Mouse (Mus musculus) heart, embryonic 12.5 days (tissue): ENCODE data around the gene Epo. TPM values are rescaled to one million over a fixed set of nuclear protein-coding genes. Genes with fewer than 3 reads are reported as not detected.

Experiments
- ATAC-seq: fragments of 200-750 bp; cut with Nextera tagmentation; 2 replicates; pipeline ENCODE4 v1.8.0; 2017; ENCODE audit warnings: moderate TSS enrichment, moderate library complexity; ENCODE audit not compliant: insufficient number of reproducible peaks, low FRiP score
- H3K27ac ChIP-seq: fragments of 300-500 bp; sonication (generic); 2 replicates; pipeline ENCODE4 v1.5.1; 2016; ENCODE audit warnings: mild to moderate bottlenecking, moderate library complexity; ENCODE audit not compliant: poor library complexity, severe bottlenecking
- H3K27me3 ChIP-seq: fragments of 300-500 bp; sonication (generic); replicated peaks from 2 replicates; pipeline ENCODE4 v1.6.1; 2016; ENCODE audit warnings: mild to moderate bottlenecking, moderate library complexity
- H3K36me3 ChIP-seq: fragments of 300-500 bp; sonication (generic); 2 replicates; pipeline ENCODE4 v1.6.1; 2016; ENCODE audit warnings: mild to moderate bottlenecking, moderate library complexity
- H3K4me1 ChIP-seq: fragments of 300-500 bp; sonication (generic); replicated peaks from 2 replicates; pipeline ENCODE4 v1.6.1; 2016; ENCODE audit warnings: mild to moderate bottlenecking
- H3K4me2 ChIP-seq: fragments of 300-500 bp; sonication (generic); 2 replicates; pipeline ENCODE4 v1.6.1; 2016; ENCODE audit warnings: mild to moderate bottlenecking, moderate library complexity
- H3K4me3 ChIP-seq: fragments of 300-500 bp; sonication (generic); 2 replicates; pipeline ENCODE4 v1.5.1; 2016; ENCODE audit warnings: mild to moderate bottlenecking
- H3K9ac ChIP-seq: fragments of 300-500 bp; sonication (generic); 2 replicates; pipeline ENCODE4 v1.6.1; 2016; ENCODE audit warnings: mild to moderate bottlenecking, moderate library complexity
- H3K9me3 ChIP-seq: fragments of 300-500 bp; sonication (generic); replicated peaks from 2 replicates; pipeline ENCODE4 v1.6.1; 2016; ENCODE audit warnings: mild to moderate bottlenecking, moderate library complexity
- WGBS: fragments of 180-500 bp; shearing (Covaris S2); methylation state at CpG from one replicate; pipeline ENCODE4 v1.1.7; 2016; 5-methylcytosine and 5-hydroxymethylcytosine counted together
- polyA plus RNA-seq: library from polyadenylated mRNA; unstranded; fragments of >200 nt; fragmentation: Nextera tagmentation; extraction: Ambion mirVana; gene quantifications from 2 replicates; pipeline ENCODE4 v1.2.1, GENCODE M21; 2016

Epo gene
- polyA plus RNA-seq, 1 experiment from 2014 or later = not detected

- H3K4me3 ChIP-seq = no peak overlapping the region
- no peaks in the 10 kb centered on the region for H3K36me3 ChIP-seq
- H3K4me2 ChIP-seq = no peak overlapping the region
- no peak overlapping the region for H3K27ac ChIP-seq
- WGBS = 67% methylated on average over 6 of the region's 6 CpGs
- 0 out of 2 replicates have a peak, but pooled peaks cover 9% of the 10 kb centered on the region for H3K27me3 ChIP-seq
- no peak overlapping the region for H3K9ac ChIP-seq
- ATAC-seq = no peak
- no peaks in the 10 kb centered on the region for H3K9me3 ChIP-seq
- peaks cover 4% of the 10 kb centered on the region; the same call in 1 of the 2 replicates for H3K4me1 ChIP-seq
Measured at GRCm38 (mm10) chr5:137540991-137541390, 7.9 kb upstream of the Epo start.

GRCm38 (mm10) chr5:137539291-137539801 lies 6.3 kb upstream of the Epo start:
- H3K4me2 ChIP-seq = no peak overlapping the region
- no peak overlapping the region for H3K4me3 ChIP-seq
- H3K36me3 ChIP-seq = no peaks in the 10 kb centered on the region
- ATAC-seq = no peak
- no peak overlapping the region for H3K27ac ChIP-seq
- no peak overlapping the region for H3K9ac ChIP-seq
- no peaks in the 10 kb centered on the region for H3K9me3 ChIP-seq
- 0 out of 2 replicates have a peak, but pooled peaks cover 3% of the 10 kb centered on the region for H3K27me3 ChIP-seq
- 55% methylated on average over 7 of the region's 7 CpGs for WGBS
- peaks cover 4% of the 10 kb centered on the region; the same call in 1 of the 2 replicates for H3K4me1 ChIP-seq

GRCm38 (mm10) chr5:137537461-137537860 lies 4.4 kb upstream of the Epo start:
- H3K4me1 ChIP-seq = peaks cover 8% of the 10 kb centered on the region
- no peak for ATAC-seq
- H3K36me3 ChIP-seq = no peaks in the 10 kb centered on the region
- H3K27me3 ChIP-seq = 0 out of 2 replicates have a peak, but pooled peaks cover 3% of the 10 kb centered on the region
- WGBS = 68% methylated on average over 4 of the region's 4 CpGs
- H3K27ac ChIP-seq = no peak overlapping the region
- H3K4me3 ChIP-seq = no peak overlapping the region
- no peaks in the 10 kb centered on the region for H3K9me3 ChIP-seq
- no peak overlapping the region for H3K4me2 ChIP-seq
- H3K9ac ChIP-seq = no peak overlapping the region

GRCm38 (mm10) chr5:137535318-137535717 lies 2.3 kb upstream of the Epo start:
- Histone ChIP-seq H3K27me3 (0 out of 2 replicates have a peak, but pooled peaks cover 3% of the 10 kb centered on the region), H3K4me3 (no peak overlapping the region), H3K4me2 (no peak overlapping the region), H3K27ac (no peak overlapping the region), H3K36me3 (no peaks in the 10 kb centered on the region), H3K4me1 (peaks cover 15% of the 10 kb centered on the region), H3K9me3 (no peaks in the 10 kb centered on the region), H3K9ac (no peak overlapping the region)
- 75% methylated on average over 9 of the region's 9 CpGs for WGBS
- ATAC-seq = no peak

- no peak for ATAC-seq
- Histone ChIP-seq H3K4me2 (no peak overlapping the region), H3K27ac (no peak overlapping the region), H3K36me3 (peaks cover 6% of the 10 kb centered on the region), H3K27me3 (0 out of 2 replicates have a peak, but pooled peaks cover 3% of the 10 kb centered on the region), H3K9ac (no peak overlapping the region), H3K4me3 (no peak overlapping the region), H3K9me3 (no peaks in the 10 kb centered on the region), H3K4me1 (peaks cover 20% of the 10 kb centered on the region)
- 95% methylated on average over 3 of the region's 3 CpGs for WGBS
Measured at GRCm38 (mm10) chr5:137534762-137535161, 1.7 kb upstream of the Epo start.

- Histone ChIP-seq H3K9me3 (no peaks in the 10 kb centered on the region), H3K4me3 (peak overlapping the region; percentile 65), H3K36me3 (peaks cover 26% of the 10 kb centered on the region), H3K4me1 (peaks cover 24% of the 10 kb centered on the region), H3K27me3 (no peaks in the 10 kb centered on the region), H3K27ac (peak overlapping the region; percentile 82), H3K4me2 (peak overlapping the region; percentile 83), H3K9ac (peak overlapping the region; percentile 89)
- WGBS = 0% methylated on average over 10 of the region's 12 CpGs
- peak; percentile 17 for ATAC-seq
Measured at GRCm38 (mm10) chr5:137532808-137533116, 280 bp downstream of the Epo start.

- no peak for ATAC-seq
- peak overlapping the region; percentile 89 for H3K9ac ChIP-seq
Measured at GRCm38 (mm10) chr5:137532131-137532807, 773 bp downstream of the Epo start.

GRCm38 (mm10) chr5:137531414-137532130 lies 1.5 kb downstream of the Epo start:
- Histone ChIP-seq H3K36me3 (peaks cover 36% of the 10 kb centered on the region), H3K27me3 (no peaks in the 10 kb centered on the region), H3K4me2 (peak overlapping the region; percentile 83), H3K9ac (peak overlapping the region; percentile 89), H3K4me3 (peak overlapping the region; percentile 65), H3K4me1 (peaks cover 31% of the 10 kb centered on the region), H3K9me3 (no peaks in the 10 kb centered on the region), H3K27ac (peak overlapping the region; percentile 82)
- WGBS = under 1% methylated on average over 50 of the region's 51 CpGs
- ATAC-seq = no peak; the same call in 1 of the 2 replicates

More at GRCm38 (mm10) chr5:137532131-137532807, 773 bp downstream of the Epo start:
- Histone ChIP-seq H3K4me1 (peaks cover 28% of the 10 kb centered on the region), H3K36me3 (peaks cover 30% of the 10 kb centered on the region), H3K27ac (peak overlapping the region; percentile 82), H3K4me2 (peak overlapping the region; percentile 83), H3K4me3 (peak overlapping the region; percentile 65), H3K9me3 (no peaks in the 10 kb centered on the region), H3K27me3 (no peaks in the 10 kb centered on the region)
- under 1% methylated on average over 19 of the region's 19 CpGs for WGBS

GRCm38 (mm10) chr5:137530588-137531413 lies 2.2 kb downstream of the Epo start:
- peak; percentile 30 for ATAC-seq
- H3K9ac ChIP-seq = peak overlapping the region; percentile 89
- peak overlapping the region; percentile 65 for H3K4me3 ChIP-seq
- no peaks in the 10 kb centered on the region for H3K9me3 ChIP-seq
- H3K27me3 ChIP-seq = no peaks in the 10 kb centered on the region
- H3K4me1 ChIP-seq = peaks cover 37% of the 10 kb centered on the region
- H3K27ac ChIP-seq = peak overlapping the region; percentile 82
- peak overlapping the region; percentile 83 for H3K4me2 ChIP-seq
- 2% methylated on average over 39 of the region's 46 CpGs for WGBS
- H3K36me3 ChIP-seq = peaks cover 41% of the 10 kb centered on the region

- Histone ChIP-seq H3K9ac (peak overlapping the region; percentile 89), H3K27ac (peak overlapping the region; percentile 82), H3K4me2 (peak overlapping the region; percentile 83), H3K27me3 (no peaks in the 10 kb centered on the region), H3K9me3 (no peaks in the 10 kb centered on the region), H3K4me3 (peak overlapping the region; percentile 65), H3K36me3 (peaks cover 48% of the 10 kb centered on the region), H3K4me1 (peaks cover 37% of the 10 kb centered on the region)
- ATAC-seq = no peak
- WGBS = 81% methylated on average over 8 of the region's 8 CpGs
Measured at GRCm38 (mm10) chr5:137530075-137530474, 3.0 kb downstream of the Epo start.
